Mouse (Mus musculus): ENCODE measurements around the gene Nkain2.

Nkain2 gene

GRCm38 (mm10) chr10:32576559-32577275 lies 313.5 kb downstream of the Nkain2 start:
- DNase-seq (ENCODE audit: low read depth, low spot score) = no peak

GRCm38 (mm10) chr10:32557673-32558072 lies 332.6 kb downstream of the Nkain2 start:
- DNase-seq (ENCODE audit: low read depth, low spot score) = no peak

- no peak for DNase-seq (ENCODE audit: low read depth, low spot score)
These were observed 354.2 kb downstream of the Nkain2 start for GRCm38 (mm10) chr10:32536057-32536456.

- no peak for DNase-seq (ENCODE audit: low read depth, low spot score)
These were observed 379.4 kb downstream of the Nkain2 start for GRCm38 (mm10) chr10:32510821-32511220.

- DNase-seq (ENCODE audit: low read depth, low spot score) = peak; percentile 1
These were observed 395.6 kb downstream of the Nkain2 start for GRCm38 (mm10) chr10:32494591-32495182.

GRCm38 (mm10) chr10:32493600-32493999 lies 396.7 kb downstream of the Nkain2 start:
- DNase-seq (ENCODE audit: low read depth, low spot score) = no peak

GRCm38 (mm10) chr10:32462726-32463125 lies 427.5 kb downstream of the Nkain2 start:
- DNase-seq (ENCODE audit: low read depth, low spot score) = no peak

- DNase-seq (ENCODE audit: low read depth, low spot score) = no peak
These were observed 450.2 kb downstream of the Nkain2 start for GRCm38 (mm10) chr10:32439932-32440519.

GRCm38 (mm10) chr10:32414228-32414627 lies 476.0 kb downstream of the Nkain2 start:
- DNase-seq (ENCODE audit: low read depth, low spot score) = no peak

GRCm38 (mm10) chr10:32411331-32411730 lies 478.9 kb downstream of the Nkain2 start:
- no peak for DNase-seq (ENCODE audit: low read depth, low spot score)

- no peak for DNase-seq (ENCODE audit: low read depth, low spot score)
These were observed 489.3 kb downstream of the Nkain2 start for GRCm38 (mm10) chr10:32400961-32401360.

- no peak for DNase-seq (ENCODE audit: low read depth, low spot score)
These were observed 496.3 kb downstream of the Nkain2 start for GRCm38 (mm10) chr10:32393859-32394521.

- DNase-seq (ENCODE audit: low read depth, low spot score) = peak; percentile 56
These were observed 496.9 kb downstream of the Nkain2 start for GRCm38 (mm10) chr10:32393326-32393725.

- no peak for DNase-seq (ENCODE audit: low read depth, low spot score)
These were observed 577.5 kb downstream of the Nkain2 start for GRCm38 (mm10) chr10:32312754-32313153.

- DNase-seq (ENCODE audit: low read depth, low spot score) = no peak
These were observed 589.2 kb downstream of the Nkain2 start for GRCm38 (mm10) chr10:32301024-32301597.

GRCm38 (mm10) chr10:32290487-32290886 lies 599.8 kb downstream of the Nkain2 start:
- DNase-seq (ENCODE audit: low read depth, low spot score) = no peak

GRCm38 (mm10) chr10:32283690-32284089 lies 606.6 kb downstream of the Nkain2 start:
- DNase-seq (ENCODE audit: low read depth, low spot score) = no peak

- DNase-seq (ENCODE audit: low read depth, low spot score) = no peak
These were observed 646.9 kb downstream of the Nkain2 start for GRCm38 (mm10) chr10:32243266-32243882.

- no peak for DNase-seq (ENCODE audit: low read depth, low spot score)
These were observed 649.1 kb downstream of the Nkain2 start for GRCm38 (mm10) chr10:32241168-32241567.

GRCm38 (mm10) chr10:32182951-32183350 lies 707.3 kb downstream of the Nkain2 start:
- no peak for DNase-seq (ENCODE audit: low read depth, low spot score)

GRCm38 (mm10) chr10:32091354-32091753 lies 798.9 kb downstream of the Nkain2 start:
- no peak for DNase-seq (ENCODE audit: low read depth, low spot score)

GRCm38 (mm10) chr10:32060396-32060795 lies 829.9 kb downstream of the Nkain2 start:
- no peak for DNase-seq (ENCODE audit: low read depth, low spot score)

All from 3T3-L1 (cell line).